Comparison of ENCODE assay signal across 11 mouse cellular contexts in the genomic region with DNA sequence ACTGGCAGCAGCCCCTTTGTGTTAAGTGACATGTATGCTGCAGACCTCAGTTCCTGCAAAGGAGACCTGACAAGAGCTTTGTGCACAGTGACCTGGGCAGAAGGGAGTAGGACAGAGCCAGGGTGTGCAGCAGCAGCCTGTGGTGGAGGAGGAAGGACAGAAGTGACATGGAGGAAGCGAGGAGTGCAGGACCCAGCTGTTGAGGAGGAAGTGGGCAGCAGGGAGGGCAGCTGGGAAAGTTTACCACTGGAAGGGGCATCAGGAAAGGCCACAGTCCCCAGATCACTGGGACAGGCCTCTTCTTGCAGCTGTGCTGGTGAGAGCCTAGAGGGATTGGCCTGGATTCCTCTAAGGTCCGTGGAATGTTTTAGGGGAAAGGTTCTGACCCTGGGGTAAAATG. TPM values are rescaled to one million over a fixed set of nuclear protein-coding genes. Genes with fewer than 3 reads are reported as not detected.
A peak's percentile ranks its signal among the peaks of the same experiment; 100 is the strongest.
DNase-seq lines count a peak whose midpoint lies in the region; ATAC-seq and TF ChIP-seq lines count a peak whose summit lies in the region.
"Had no signal": no experiment of that assay in that cellular context is flagged by ENCODE, and none has a peak within 500 bp of the region (broad histone marks: within the 10 kb centered on the region; RNA-seq: fewer than 3 reads in every experiment).

No protein-coding gene starts in this region.

- H3K9ac ChIP-seq in heart, adult 2 months (ENCODE audit: low read depth, low read length): no peak overlapping the region
- H3K9ac ChIP-seq in lung, postnatal 0 days (replicated peaks; ENCODE audit: low read depth): peak overlapping the region; percentile 32
- H3K9ac ChIP-seq in intestine, embryonic 16.5 days (ENCODE audit: low read depth, low read length): peak overlapping the region; percentile 77; the same call in 1 of the 2 replicates

- 77% methylated on average over 2 of the region's 2 CpGs for WGBS in heart, adult 2 months
- 26% methylated on average over 2 of the region's 2 CpGs for WGBS in lung, postnatal 0 days
- 53% methylated on average over 2 of the region's 2 CpGs for WGBS in lung, adult 2 months
- 57% methylated on average over 2 of the region's 2 CpGs for WGBS in intestine, embryonic 16.5 days

- no peak overlapping the region for H3K4me3 ChIP-seq in heart, adult 2 months
- peak overlapping the region; percentile 30; the same call in 1 of the 2 replicates for H3K4me3 ChIP-seq in lung, postnatal 0 days (ENCODE audit: low read depth, low read length)
- H3K4me3 ChIP-seq in lung, adult 2 months (replicated peaks; ENCODE audit: extremely low read depth, low read depth, low read length): no peak overlapping the region
- H3K4me3 ChIP-seq in intestine, embryonic 16.5 days (ENCODE audit: low read length): no peak overlapping the region
- no peak overlapping the region for H3K4me3 ChIP-seq in myocyte

- peak overlapping the region; percentile 32; the same call in 1 of the 2 replicates for H3K27ac ChIP-seq in heart, adult 2 months
- H3K27ac ChIP-seq in lung, postnatal 0 days (ENCODE audit: low read length): peak overlapping the region; percentile 85
- H3K27ac ChIP-seq in intestine, embryonic 16.5 days (ENCODE audit: low read length): peak overlapping the region; percentile 7; the same call in 1 of the 2 replicates

- no peaks in the 10 kb centered on the region for H3K27me3 ChIP-seq in heart, adult 2 months (ENCODE audit: control insufficient read depth, insufficient read depth, low read length)
- H3K27me3 ChIP-seq in lung, postnatal 0 days (replicated peaks; ENCODE audit: insufficient read depth, low read length): no peaks in the 10 kb centered on the region
- no peaks in the 10 kb centered on the region for H3K27me3 ChIP-seq in intestine, embryonic 16.5 days (replicated peaks; ENCODE audit: control insufficient read depth, insufficient read depth, low read length)
- no peaks in the 10 kb centered on the region for H3K27me3 ChIP-seq in myocyte (ENCODE audit: control insufficient read depth, insufficient read depth, insufficient read length)

- TF ChIP-seq CTCF in heart, adult 2 months (IDR thresholded peaks at IDR 0.05): no peak
- TF ChIP-seq CTCF in lung, postnatal 0 days (IDR thresholded peaks at IDR 0.05): no peak
- TF ChIP-seq CTCF in lung, adult 2 months (IDR thresholded peaks at IDR 0.05; ENCODE audit: insufficient read depth, low read length): no peak

- ATAC-seq in lung, postnatal 0 days: no peak
- no peak for ATAC-seq in intestine, embryonic 16.5 days
- ATAC-seq: CD4-positive, CD25-positive, alpha-beta regulatory T cell, adult 4 months had no signal

- DNase-seq in heart, adult 2 months: peak in 1 of 2 experiments; percentile 50
- DNase-seq in heart, adult 9 months (ENCODE audit: low spot score in 2 of 2): no peak
- DNase-seq in lung, postnatal 0 days (ENCODE audit: low spot score): peak; percentile 36
- DNase-seq in lung, adult 2 months: no peak
- DNase-seq in left cerebral cortex, postnatal 4 days: no peak
- DNase-seq in right cerebral cortex, postnatal 4 days: no peak
- DNase-seq: cerebellum, adult 11 months; thymus, adult 18-20 months had no signal

- no peak overlapping the region for H3ac ChIP-seq in myocyte (ENCODE audit: control insufficient read depth, insufficient read length)

- H3K4me2 ChIP-seq in lung, postnatal 0 days (replicated peaks; ENCODE audit: low read depth, low read length): peak overlapping the region; percentile 71
- H3K4me2 ChIP-seq in intestine, embryonic 16.5 days (ENCODE audit: low read depth, low read length): peak overlapping the region; percentile 84
- no peak overlapping the region for H3K4me2 ChIP-seq in myocyte (ENCODE audit: low read depth)

- no peak for TF ChIP-seq EP300 in heart, adult 2 months (IDR thresholded peaks at IDR 0.05; ENCODE audit: insufficient read depth, low read depth, low read length)
- no peak for TF ChIP-seq EP300 in lung, postnatal 0 days (IDR thresholded peaks at IDR 0.05)

- no peaks in the 10 kb centered on the region for H3K79me2 ChIP-seq in heart, adult 2 months (replicated peaks; ENCODE audit: control insufficient read depth, insufficient read depth, low read length)
- no peaks in the 10 kb centered on the region for H3K79me2 ChIP-seq in myocyte (ENCODE audit: control insufficient read depth, insufficient read depth)

- intact Hi-C loops in heart, adult 2 months (cut with DNase I): no loop called here
- intact Hi-C loops in left cerebral cortex, postnatal 4 days (cut with DNase I): loop anchor here (10.0 kb wide), 1 partner anchor 455 kb away; no protein-coding TSS in a partner anchor

- TF ChIP-seq POLR2A in heart, adult 2 months (IDR thresholded peaks at IDR 0.05; ENCODE audit: insufficient read depth, low read depth, low read length): no peak
- TF ChIP-seq POLR2A in lung, adult 2 months (IDR thresholded peaks at IDR 0.05; ENCODE audit: borderline replicate concordance, extremely low read depth, low read depth, low read length): no peak
- TF ChIP-seq POLR2A in myocyte (IDR thresholded peaks at IDR 0.05; ENCODE audit: insufficient read length, low read depth): no peak

- H3K36me3 ChIP-seq in heart, adult 2 months (ENCODE audit: control insufficient read depth, insufficient read depth, low read length): no peaks in the 10 kb centered on the region
- H3K36me3 ChIP-seq in lung, postnatal 0 days (ENCODE audit: insufficient read depth, low read length): no peaks in the 10 kb centered on the region; the same call in 1 of the 2 replicates
- no peaks in the 10 kb centered on the region for H3K36me3 ChIP-seq in intestine, embryonic 16.5 days (ENCODE audit: control insufficient read depth, insufficient read depth, low read length)
- H3K36me3 ChIP-seq in myocyte (ENCODE audit: control insufficient read depth, insufficient read depth): peaks cover 4% of the 10 kb centered on the region

- peaks cover 11% of the 10 kb centered on the region for H3K4me1 ChIP-seq in heart, adult 2 months (ENCODE audit: control insufficient read depth, insufficient read depth, low read length)
- peaks cover 26% of the 10 kb centered on the region for H3K4me1 ChIP-seq in lung, postnatal 0 days (ENCODE audit: insufficient read depth, low read depth, low read length)
- H3K4me1 ChIP-seq in lung, adult 2 months (ENCODE audit: control insufficient read depth, insufficient read depth, low read length): peaks cover 17% of the 10 kb centered on the region
- peaks cover 31% of the 10 kb centered on the region for H3K4me1 ChIP-seq in intestine, embryonic 16.5 days (ENCODE audit: control insufficient read depth, insufficient read depth, low read length)

- no peaks in the 10 kb centered on the region for H3K9me3 ChIP-seq in lung, postnatal 0 days (ENCODE audit: low read length)
- no peaks in the 10 kb centered on the region for H3K9me3 ChIP-seq in intestine, embryonic 16.5 days (ENCODE audit: control insufficient read depth, low read length)

TF ChIP-seq in myocyte, 11 proteins besides CTCF, POLR2A, EP300 and RAD21:
- TF ChIP-seq MYOG (IDR thresholded peaks at IDR 0.05; ENCODE audit: control insufficient read depth in 1 of 3, insufficient read depth in 1 of 3, insufficient read length in 2 of 3, low read depth in 2 of 3) (peak in 2 of 3 experiments; percentile 41 to 68), CEBPB (IDR thresholded peaks at IDR 0.05; ENCODE audit: insufficient read depth, poor library complexity, severe bottlenecking) (no peak), MYOD1 (IDR thresholded peaks at IDR 0.05; ENCODE audit: control insufficient read depth in 1 of 3, insufficient read length in 2 of 3, low read depth in 2 of 3) (peak in 2 of 3 experiments; percentile 44 to 54), MAX (IDR thresholded peaks at IDR 0.05; ENCODE audit: low read depth) (no peak)

RNA-seq across cellular contexts. Expression of a gene that starts 31.0 kb away (rescaled TPM):
- total RNA-seq in heart, adult 2 months (2021): not detected
- polyA plus RNA-seq in heart, adult 2 months (2012; rRNA removed): not detected in 2 replicates
- 4.0 and 4.2 TPM in 2 replicates for polyA plus RNA-seq in lung, postnatal 0 days (2015; fragmentation: Nextera tagmentation; extraction: Ambion mirVana)
- polyA plus RNA-seq in lung, adult 2 months (2012; rRNA removed): 0.68 and 1.7 TPM in 2 replicates
- not detected in 2 replicates for polyA plus RNA-seq in intestine, embryonic 16.5 days (2015; fragmentation: Nextera tagmentation; extraction: Ambion mirVana)
- polyA plus RNA-seq in myocyte (2012; fragmentation: generic; extraction: Trizol): 0.55 TPM
- total RNA-seq in left cerebral cortex, postnatal 4 days (2021): 1 to 10 TPM in 1 of 2 experiments, not detected in 1; 6.6 TPM

RNA-seq across cellular contexts. Expression of a gene that starts 31.9 kb away (rescaled TPM):
- 10 to 100 TPM; 30.1 to 32.6 TPM for total RNA-seq in heart, adult 2 months (2021)
- polyA plus RNA-seq in heart, adult 2 months (2012; rRNA removed): 55.9 and 68.5 TPM in 2 replicates
- polyA plus RNA-seq in lung, postnatal 0 days (2015; fragmentation: Nextera tagmentation; extraction: Ambion mirVana): 105 and 110 TPM in 2 replicates
- polyA plus RNA-seq in lung, adult 2 months (2012; rRNA removed): 157 and 188 TPM in 2 replicates
- 60.9 and 61.8 TPM in 2 replicates for polyA plus RNA-seq in intestine, embryonic 16.5 days (2015; fragmentation: Nextera tagmentation; extraction: Ambion mirVana)
- polyA plus RNA-seq in myocyte (2012; fragmentation: generic; extraction: Trizol): 24.7 TPM
- total RNA-seq in left cerebral cortex, postnatal 4 days (2021): 10 to 100 TPM; 21.1 to 21.9 TPM

RNA-seq across cellular contexts. Expression of a gene that starts 41.8 kb away (rescaled TPM):
- 10 to 100 TPM; 56.0 to 57.1 TPM for total RNA-seq in heart, adult 2 months (2021)
- polyA plus RNA-seq in heart, adult 2 months (2012; rRNA removed): 41.6 and 57.0 TPM in 2 replicates
- 3.2 and 4.3 TPM in 2 replicates for polyA plus RNA-seq in lung, postnatal 0 days (2015; fragmentation: Nextera tagmentation; extraction: Ambion mirVana)
- 8.7 and 9.3 TPM in 2 replicates for polyA plus RNA-seq in lung, adult 2 months (2012; rRNA removed)
- 23.0 and 23.5 TPM in 2 replicates for polyA plus RNA-seq in intestine, embryonic 16.5 days (2015; fragmentation: Nextera tagmentation; extraction: Ambion mirVana)
- 49.3 TPM for polyA plus RNA-seq in myocyte (2012; fragmentation: generic; extraction: Trizol)
- total RNA-seq in left cerebral cortex, postnatal 4 days (2021): 100 to 1,000 TPM; 173 to 179 TPM

Comparison
In these comparisons a context has a peak if more than half of its experiments do, and no peak if none do; other contexts are left out.
1. H3K27ac ChIP-seq: peak in every context shown above with its lines; median percentile 85 in lung, postnatal 0 days; 32 in heart, adult 2 months; 7 in intestine, embryonic 16.5 days.